Mouse (Mus musculus) gastrocnemius, postnatal 36 days (tissue): ENCODE measurements around the gene Ikbke. TPM values are rescaled to one million over a fixed set of nuclear protein-coding genes. Genes with fewer than 3 reads are reported as not detected.
"Not testable (repeated sequence)": the region's sequence is repeated elsewhere in the genome, so short reads cannot be mapped to it uniquely, and the experiment has no call there.

Source experiments
- DNase-seq, 2 experiments: peaks; one replicate each; pipeline ENCODE4 v3.0.0; 2022
- intact Hi-C: fragments of 180-260 bp; cut with DNase I; formaldehyde crosslinking; loops from one replicate; pipeline ENCODE4 v1.15.1; 2025
- long read RNA-seq, 2 experiments: library from polyadenylated mRNA; stranded (forward); transcript quantifications; one replicate each; pipeline ENCODE4 v2.0.0; 2021
- total RNA-seq, 2 experiments: library from RNA; stranded (reverse); gene quantifications; 2 replicates each; pipeline ENCODE4 v1.2.3; 2021

Gene Ikbke
- total RNA-seq, result 1 to 10 TPM; 1.1 TPM
- long read RNA-seq, experiment 1, result 0 reads
- long read RNA-seq, experiment 2, result 0 reads

DNA sequence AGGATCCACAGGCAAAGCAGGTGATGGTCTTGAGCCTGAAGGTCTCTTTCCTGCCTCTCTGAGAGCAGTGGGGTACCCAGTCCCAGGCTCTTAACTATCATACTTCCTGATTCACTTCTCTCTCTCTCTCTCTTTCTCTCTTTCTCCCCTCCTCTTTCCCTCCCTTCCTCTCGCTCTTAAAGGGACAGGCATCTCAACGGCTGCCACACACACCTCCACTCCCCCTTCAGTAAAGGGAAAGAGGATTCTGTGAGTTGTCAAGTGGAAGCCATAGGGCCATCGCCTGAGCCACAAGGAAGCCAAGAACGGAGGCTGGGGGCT, at the start of gene Ikbke:
TSS of gene Ikbke (minus strand) at position 151 of the 321 bp plus-strand sequence.
- no peak for DNase-seq
- intact Hi-C loops, result no loop called here

DNA sequence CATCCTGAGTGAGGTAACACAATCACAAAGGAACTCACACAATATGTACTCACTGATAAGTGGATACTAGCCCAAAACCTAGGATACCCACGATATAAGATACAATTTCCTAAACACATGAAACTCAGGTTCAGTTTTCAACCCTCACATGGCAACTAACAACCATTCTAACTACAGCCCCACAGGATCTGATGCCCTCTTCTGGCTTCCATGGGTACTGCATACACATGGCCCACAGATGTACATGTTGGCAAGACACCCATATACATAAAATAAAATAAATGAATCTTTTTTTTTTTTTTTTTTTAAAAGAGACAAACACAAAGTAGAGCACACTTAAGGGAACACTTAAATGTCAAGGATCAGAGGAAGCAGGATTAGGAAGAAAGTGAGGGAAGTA, 49.7 kb upstream of the Ikbke start:
- DNase-seq, intact Hi-C loops: not testable (repeated sequence)

DNA sequence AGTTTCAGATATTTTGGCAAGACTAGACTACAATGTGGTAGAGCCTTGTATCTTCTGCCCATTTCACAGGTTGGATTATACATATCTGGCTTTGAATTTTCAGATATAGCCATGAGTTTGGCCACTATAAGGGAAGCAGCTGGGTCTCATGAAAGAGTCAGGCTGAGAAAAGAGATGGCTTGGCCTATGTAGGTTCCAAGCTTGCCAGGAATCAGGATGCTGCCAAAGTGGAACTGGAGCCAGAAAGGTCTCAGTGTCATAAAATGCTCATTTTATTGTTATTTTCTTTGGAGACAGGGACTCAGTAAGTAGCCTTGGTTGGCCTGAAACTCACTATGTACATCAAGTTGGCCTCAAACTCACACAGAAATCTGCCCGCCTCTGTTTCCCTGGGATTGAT, 47.8 kb upstream of the Ikbke start:
- intact Hi-C loops, result no loop called here
- DNase-seq, result no peak

DNA sequence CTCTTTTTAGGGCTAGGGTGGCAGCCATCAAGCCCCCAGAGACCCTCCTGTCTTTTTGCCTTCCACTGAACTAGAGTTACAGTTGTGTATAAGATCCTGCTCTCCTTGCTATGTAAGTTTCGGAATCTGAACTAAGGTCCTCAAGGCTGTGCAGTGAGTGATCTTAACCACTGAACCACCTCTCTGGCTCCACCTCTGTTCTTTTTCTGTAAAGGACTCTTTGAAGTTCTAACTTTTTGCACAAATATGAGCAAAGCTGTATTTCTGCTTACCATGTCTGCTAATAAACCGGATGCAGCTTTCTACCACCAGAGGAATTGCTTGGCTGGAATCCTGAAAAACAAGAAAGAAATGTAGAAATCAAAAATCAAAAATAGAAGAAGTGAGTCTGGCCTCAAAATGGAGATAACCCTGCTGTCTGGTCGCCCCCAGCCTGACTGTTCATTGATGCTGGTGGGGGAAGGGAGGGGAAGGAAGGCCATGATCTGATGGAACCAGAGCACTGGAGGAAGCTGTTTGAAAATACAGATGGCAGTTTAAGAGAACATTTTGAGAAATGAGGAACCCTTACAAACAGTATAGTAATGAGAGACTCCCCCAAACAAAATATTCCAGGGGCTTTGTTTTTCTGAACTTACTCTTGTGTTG, 45.5 kb upstream of the Ikbke start:
- intact Hi-C loops, result no loop called here
- no peak for DNase-seq

DNA sequence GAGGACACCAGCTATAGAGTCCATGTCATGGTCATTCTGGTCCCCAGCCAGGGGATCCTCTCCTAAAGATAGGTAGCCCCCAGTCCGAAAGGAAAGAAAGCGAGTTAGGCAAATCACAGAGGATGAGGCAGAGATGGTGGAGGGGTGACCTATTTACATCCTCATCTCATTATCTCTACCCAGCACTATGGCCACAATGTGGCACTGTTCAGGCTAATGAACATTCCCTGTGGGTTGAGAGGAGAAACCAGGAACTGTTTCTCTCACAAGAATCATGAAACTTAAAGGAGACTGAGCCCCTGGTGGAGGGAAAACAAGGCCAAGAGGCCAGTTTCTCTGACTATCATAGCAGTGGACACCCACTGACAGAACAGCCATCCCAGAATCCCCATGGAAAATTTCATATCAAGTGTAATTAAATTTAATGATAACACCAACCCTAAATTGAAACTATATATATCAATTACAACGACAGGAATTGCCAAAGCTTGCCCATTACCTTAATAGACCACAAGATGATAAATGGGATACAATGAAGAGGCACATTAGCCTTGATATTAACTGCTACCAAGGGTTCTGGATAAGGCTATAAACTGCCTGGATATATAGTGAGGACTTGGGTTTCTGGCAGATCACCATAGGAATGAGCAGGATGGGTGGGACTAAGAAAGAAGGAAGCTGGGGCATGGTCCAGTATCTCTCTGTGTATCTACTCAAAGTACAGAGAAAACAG, 40.4 kb upstream of the Ikbke start:
- intact Hi-C loops, result no loop called here
- DNase-seq, result no peak

DNA sequence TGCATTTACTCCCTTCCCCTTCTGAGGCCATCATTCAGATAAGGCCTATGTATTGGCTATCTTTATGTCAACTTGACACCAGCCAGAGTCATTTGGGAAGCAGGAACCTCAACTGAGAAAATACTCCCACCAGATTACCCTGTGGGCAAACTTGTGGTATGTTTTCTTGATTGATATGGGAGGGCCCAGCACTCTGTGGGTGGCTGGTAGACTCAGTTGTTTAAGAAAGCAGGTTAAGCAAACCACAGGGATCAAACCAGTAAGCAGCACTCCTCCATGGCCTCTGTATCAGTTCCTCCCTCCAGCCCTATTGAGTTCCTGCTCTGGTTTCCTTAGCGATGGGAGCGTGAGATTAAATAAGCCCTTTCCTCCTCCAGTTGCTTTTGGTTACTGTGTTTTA, 39.0 kb upstream of the Ikbke start:
- intact Hi-C loops, result no loop called here
- no peak for DNase-seq

DNA sequence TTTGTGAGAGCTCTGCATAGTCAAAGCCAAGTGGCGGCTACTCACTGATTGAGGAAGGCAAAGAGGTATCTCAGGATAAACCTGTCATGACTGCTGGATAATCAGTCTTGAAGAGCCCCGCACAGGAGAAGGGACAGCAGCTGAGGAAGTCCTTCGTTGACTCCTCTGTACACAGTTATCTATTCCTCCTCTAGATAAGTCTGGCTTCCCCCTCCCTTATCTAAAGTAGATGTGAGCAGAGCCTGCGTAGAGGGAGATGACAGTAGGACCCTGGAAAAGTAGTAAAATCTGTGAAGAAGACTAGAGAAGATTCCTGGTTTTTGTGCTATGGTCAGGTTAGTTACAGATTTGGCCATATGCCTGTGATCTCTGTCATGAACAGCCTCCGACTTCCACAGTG, 38.2 kb upstream of the Ikbke start:
- intact Hi-C loops, result no loop called here

DNA sequence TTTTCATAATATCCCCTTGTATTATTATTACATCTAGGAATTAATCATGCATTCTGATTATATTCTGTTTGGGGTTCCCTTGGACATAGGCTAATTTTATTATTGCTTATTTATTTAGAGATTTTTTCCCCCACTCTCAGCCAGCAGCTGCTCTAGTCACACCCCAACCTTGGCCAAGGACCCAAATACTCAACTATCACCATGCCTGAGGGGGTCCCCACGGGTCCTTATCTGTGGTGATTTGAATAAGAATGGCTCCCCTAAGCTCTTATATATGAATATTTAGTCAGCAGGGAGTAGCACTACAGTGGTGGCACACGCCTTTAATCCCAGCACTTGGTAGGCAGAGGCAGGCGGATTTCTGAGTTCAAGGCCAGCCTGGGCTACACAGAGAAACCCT, 31.9 kb upstream of the Ikbke start:
- DNase-seq, result no peak
- intact Hi-C loops, result no loop called here

More for the DNA sequence above, 38.2 kb upstream of the Ikbke start:
- no peak for DNase-seq

DNA sequence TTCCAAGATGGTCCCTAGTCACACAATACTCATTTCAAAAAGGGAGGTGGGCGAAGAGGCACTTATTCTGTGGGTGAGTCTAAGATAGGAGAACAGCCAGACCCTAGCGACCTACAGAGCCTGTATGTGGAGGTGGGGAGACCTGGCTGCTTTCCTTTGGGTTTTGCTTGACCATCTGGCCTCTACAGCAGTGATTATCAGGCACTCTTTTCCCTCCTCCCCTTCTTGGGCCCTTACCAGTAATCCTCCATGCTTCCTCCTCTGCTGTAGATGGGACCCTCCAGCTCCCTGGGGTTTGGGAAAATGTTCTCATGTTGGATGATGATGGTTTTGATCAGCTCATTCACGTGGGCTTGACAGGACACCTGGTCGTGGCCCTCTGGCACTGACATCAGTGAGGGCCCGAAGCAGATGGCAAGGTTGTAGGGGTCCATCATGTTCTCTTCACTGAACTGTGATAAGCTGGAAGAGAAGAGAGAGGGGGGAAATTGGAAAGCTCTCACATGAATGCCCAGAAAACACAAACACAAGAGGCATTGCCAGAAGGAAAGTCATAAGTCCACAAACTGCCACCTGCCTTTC, 30.9 kb upstream of the Ikbke start:
- DNase-seq, result no peak
- intact Hi-C loops, result no loop called here

DNA sequence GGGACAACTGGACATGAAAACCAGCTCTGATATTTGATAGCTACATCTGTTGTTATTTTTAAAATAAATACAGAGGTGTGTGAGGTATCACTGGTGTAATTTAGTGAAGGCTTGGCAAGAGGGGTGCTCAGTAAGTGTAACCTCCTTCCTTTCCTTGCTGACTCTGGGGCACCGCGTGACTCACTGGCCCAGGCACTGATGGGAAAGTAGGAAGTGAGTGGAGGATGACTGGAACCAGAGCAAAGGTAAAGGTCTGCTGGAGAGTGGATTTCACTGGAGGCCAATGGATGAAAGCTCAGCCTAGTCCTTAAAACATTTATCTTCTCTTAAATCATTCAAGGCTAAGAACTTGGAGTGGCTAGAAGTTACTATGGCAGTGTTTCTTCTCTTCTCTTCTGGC, 21.3 kb upstream of the Ikbke start:
- intact Hi-C loops, result no loop called here

DNA sequence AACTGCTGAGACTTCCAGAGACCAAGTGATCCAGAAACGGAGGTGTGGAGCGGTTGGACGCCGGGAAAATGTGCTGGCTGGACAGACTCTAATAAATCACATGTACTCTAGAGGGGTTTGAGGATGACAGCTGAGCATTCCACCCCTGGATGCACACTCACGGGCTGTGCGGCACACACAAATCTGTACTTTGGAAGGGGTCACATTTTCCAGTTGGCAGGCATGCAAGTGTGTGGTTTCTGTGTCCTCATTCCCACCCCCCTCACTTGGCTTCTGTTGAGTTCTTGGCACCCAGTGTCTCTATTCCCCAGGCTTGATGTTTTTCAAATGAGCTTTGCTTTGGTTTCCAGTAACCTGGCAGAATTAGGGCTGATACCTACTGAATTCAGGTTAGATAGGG, 20.4 kb upstream of the Ikbke start:
- no peak for DNase-seq
- intact Hi-C loops, result no loop called here

More for the DNA sequence above, 21.3 kb upstream of the Ikbke start:
- DNase-seq, result no peak

DNA sequence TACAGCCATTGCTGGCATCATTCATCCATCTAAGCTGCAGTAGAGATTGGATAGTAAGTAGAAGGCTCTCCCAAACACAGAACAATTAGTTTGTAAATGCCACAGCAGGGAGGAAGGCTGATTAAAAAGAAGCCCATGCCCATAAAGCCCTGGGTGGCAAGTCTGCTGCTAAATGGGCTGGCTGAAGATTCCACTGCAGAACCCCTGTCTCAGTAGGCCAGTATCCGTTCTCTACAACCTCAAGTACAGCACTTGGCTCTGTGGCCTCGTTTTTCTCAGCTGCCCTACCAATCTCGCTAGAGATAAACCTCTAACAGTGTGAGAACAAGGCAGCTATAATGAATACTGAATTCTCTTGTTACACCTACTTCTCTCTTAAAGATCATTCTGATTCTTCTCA, 19.8 kb upstream of the Ikbke start:
- intact Hi-C loops, result no loop called here
- DNase-seq, result no peak

DNA sequence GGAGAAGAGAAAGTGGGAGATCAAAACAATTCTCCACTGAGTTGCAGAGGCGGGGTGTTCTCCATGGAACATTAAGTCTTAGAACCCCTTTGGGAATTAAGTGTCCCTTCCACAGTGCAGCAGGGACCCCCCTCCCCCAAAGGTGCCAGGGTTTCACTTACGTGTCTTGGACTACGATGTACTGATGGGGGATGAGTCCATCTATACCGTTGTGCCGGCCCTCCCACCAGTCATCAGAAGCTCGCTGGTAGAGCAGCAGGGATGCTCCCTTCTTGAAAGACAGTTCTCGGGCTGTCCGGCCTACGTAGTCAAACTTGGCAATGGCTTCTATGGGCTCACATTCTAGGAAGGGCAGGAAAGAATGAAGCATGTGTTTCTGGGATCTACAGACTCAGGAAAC, 18.8 kb upstream of the Ikbke start:
- no peak for DNase-seq
- intact Hi-C loops, result no loop called here

DNA sequence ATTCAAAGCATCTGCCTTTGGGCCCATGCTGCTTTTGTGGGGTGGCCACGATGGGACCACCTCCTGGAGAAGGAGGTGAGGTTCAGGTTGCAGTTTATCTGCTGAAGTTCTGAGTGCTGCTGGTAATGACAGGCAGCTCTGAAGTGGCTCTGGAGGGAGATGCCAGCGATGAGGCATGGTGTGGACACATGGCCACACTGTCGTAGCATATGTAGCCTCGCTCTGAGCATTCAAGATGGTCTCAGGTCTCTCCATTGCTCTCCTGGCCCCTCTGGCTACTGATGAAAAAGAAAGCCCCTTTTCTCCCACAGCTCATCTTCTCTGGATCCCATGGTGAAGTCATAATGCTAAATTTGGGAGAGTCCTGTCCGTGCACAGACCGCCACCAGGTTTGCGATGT, 17.3 kb upstream of the Ikbke start:
- DNase-seq, result no peak
- intact Hi-C loops, result no loop called here

DNA sequence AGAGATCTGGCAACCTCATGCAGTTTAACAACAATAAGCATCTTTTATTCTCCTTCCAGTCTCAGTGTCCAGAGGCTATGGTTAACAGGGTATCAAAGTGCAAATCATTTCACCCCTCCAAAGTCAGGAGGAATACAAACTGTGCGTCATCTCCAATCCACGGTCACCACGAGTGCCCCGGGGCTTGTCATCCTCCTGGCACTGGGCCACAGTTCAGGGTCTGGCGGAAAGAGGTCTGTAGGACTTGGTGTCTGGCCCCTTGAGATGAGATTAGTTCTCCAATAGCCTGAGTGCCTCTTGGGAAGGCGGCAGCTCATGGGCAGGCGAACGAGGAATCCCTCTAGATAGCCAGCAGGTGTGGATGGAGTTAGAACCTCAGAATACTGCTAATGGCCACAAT, 15.8 kb upstream of the Ikbke start:
- DNase-seq, result peak in 1 of 2 experiments; percentile 7
- intact Hi-C loops, result no loop called here

DNA sequence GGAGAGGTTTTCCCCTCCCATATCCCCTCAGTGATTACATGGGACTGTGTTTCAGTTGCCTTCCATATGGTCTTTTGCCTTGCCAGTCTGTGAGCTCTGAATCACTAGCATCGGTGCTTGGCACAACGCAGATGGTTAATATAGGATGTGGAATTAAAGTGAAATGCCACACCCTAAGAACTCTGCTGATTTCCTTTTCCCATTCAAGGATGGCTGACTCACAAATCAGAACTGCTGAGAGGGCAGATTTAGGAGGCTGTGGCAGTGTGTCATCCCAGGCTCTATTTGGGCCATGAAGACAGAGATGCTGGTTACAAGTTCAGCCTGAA, 14.5 kb upstream of the Ikbke start:
- intact Hi-C loops, result no loop called here
- DNase-seq, result peak in 1 of 2 experiments; percentile 0

DNA sequence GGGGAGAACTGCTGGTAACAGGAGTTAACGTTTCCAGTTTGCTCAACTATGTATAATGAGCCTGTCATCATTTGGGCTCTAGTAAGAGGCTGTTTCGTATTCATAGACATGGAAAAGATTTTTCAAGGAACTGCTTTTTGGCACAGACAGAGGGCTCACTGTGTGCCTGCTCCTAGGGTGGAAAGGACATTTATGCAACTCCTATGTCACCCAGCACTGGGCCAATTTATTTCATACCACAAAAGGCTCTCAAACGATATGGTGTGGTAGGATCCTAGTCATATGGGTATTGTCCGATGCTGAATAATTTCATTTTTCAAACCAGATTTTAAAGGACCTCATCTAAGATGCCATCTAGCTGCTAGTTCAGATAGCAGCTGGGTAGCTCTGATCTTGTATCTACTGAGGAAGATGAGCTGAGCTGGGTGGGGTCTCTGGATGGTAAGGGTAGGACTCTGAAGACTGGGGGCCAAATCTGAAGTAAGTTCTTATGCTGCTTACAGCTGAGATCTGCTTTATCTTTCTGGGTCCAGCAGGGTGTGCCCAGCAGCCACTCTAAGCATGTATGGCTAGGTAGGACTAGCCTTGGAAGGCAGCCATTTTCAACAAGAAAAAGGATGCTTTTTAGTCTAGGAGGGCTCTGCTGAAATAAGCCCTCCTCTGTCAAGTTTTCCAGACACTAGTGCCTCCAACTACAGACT, 14.0 kb upstream of the Ikbke start:
- no peak for DNase-seq
- intact Hi-C loops, result no loop called here

DNA sequence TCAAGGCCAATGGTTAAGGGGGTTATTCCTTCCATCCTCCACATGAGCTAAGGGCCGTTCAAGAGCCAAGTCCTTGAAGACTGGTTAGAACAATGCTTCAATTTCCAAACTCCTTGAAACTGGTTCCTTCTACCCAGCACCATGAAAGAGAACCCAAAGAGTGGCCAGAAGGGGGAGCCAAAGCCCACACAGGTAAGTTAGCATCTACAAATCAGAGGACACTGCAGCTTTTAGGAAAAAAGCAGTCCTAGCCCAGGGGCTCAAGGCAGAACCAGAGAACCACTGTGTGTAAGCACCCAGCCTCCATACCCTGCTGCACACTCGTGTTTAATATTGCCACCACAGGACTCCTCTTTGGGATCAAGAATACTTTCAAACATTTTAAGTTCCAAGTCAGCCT, 11.2 kb upstream of the Ikbke start:
- intact Hi-C loops, result no loop called here
- DNase-seq, result peak in 1 of 2 experiments; percentile 35

DNA sequence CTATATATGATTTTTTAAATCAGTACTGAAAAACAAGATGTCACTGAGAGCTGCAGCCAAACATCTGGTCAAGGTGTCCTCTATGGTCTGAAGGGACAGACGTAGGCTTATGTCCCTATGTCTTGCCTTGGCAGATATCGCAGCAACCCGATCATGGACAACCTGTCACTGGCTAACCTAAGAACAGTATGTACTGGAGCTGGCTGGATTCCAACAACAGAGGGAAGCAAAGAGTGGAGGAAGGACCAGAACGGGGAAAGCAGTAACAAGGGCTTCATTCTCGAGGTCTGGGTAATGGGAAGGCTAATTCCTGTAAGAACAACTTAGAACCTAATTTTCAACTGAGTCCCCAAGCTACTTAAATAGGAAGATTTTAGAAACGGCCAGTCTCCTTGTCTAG, 9.5 kb upstream of the Ikbke start:
- intact Hi-C loops, result no loop called here
- no peak for DNase-seq

DNA sequence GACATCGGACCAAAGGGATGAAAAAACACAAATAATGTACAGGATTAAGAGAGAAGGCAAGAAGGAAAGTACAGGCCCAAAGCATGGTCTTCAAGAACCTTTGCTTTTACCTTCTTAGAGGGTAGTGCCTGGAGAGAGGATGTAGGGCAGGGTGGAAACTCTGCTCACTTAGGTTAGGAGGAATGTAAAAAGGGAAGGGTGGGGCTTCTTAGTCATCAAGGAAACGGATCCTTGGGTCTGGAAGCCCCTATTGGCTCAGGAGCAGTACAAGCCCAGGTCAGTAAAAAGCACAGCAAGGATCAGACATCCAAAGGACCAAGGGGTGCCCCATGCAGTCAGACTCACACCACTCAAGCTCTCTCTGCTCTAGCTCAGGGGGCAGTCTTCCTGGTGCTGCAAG, 7.9 kb upstream of the Ikbke start:
- intact Hi-C loops, result no loop called here
- no peak for DNase-seq

DNA sequence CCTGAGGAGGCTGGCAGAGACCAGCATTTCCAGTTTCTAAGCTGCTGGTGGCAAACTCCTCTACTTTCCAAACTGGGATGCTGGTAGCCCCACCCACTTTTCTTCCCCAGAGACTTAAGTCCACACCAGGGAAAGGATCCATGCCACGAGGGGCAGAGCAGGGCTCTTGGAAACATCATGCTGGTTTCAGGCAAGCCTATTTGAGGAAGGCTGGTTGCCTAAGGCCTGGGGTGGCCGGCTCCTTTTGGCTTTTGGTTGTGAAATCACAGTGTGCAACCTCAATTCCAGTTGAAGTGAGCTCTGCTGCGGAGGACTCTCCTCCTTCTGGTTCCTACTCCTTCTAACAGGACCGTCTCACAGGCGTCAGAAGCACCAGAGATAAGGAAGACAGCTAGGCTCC, 7.4 kb upstream of the Ikbke start:
- no peak for DNase-seq
- intact Hi-C loops, result no loop called here

DNA sequence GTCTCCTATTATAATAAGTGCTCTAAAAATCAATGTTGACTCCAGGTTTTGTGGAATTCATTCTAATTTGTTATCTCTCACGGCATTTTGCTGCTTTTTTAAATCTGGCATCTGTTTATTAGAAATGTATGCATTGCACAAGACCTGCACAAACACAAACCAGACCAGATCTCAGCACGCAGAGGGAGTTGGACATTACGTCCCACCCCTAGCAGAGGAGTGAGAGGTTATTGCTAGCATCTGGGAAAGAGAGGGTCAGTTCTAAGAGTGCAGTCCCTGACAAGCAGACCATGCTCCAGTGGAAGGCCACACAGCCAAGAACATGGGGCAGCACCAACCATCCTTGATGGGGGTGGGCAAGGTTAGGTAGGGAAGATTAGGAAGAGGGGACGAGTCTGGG, 5.2 kb upstream of the Ikbke start:
- DNase-seq, result no peak
- intact Hi-C loops, result no loop called here
